Mouse (Mus musculus): ENCODE measurements around the gene Vti1a. TPM values are rescaled to one million over a fixed set of nuclear protein-coding genes. Genes with fewer than 3 reads are reported as not detected.

Gene Vti1a
- polyA plus RNA-seq, 1 experiment from 2014 or later, result 29.4 TPM

DNA sequence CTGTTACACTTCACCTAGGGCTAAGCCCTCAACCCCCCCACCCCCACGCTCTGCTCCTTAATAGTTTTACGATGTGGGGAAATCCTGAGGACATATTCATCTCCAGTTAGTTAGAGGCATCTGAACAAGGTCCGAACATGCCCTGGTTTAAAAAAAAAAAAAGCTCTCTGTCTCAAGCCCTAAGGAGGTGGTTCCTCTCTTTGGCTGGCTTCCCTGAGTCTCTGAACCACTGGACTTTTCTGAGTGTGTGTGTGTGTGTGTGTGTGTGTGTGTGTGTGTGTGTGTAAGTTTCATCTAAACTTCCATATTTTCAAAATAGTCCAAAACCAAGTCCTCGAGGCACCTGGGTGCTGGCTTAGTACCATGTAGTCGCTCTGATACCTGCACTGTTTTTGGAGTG lies 192.9 kb downstream of the Vti1a start:
- Histone ChIP-seq H3K4me1 (no peaks in the 10 kb centered on the region), H3K4me2 (replicated peaks) (no peak overlapping the region), H3K4me3 (no peak overlapping the region), H3K27me3 (replicated peaks) (no peaks in the 10 kb centered on the region), H3K27ac (no peak overlapping the region), H3K36me3 (no peaks in the 10 kb centered on the region), H3K9me3 (no peaks in the 10 kb centered on the region), H3K9ac (no peak overlapping the region)
- no peak for ATAC-seq (ENCODE audit: low FRiP score, low read depth)
- WGBS, result 77% methylated on average over 5 of the region's 5 CpGs

DNA sequence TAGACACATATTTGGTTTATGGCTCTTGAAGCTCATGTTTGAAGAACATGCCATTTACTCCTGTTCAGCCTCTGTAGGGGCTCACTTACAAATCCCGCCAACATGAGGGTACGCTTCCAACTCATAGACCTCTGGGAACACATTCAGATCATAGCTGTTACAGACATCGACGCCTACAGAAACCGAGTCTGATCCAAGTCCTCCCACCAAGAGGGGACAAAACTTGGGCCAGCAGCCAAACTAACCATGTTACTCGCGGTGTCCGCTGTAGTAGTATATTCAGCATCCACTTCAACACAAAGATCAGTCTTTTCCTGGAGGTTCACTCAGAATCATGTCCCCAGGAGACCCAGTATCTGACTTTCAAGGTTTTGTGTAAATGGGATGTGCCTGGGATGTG lies 193.5 kb downstream of the Vti1a start:
- Histone ChIP-seq H3K9ac (no peak overlapping the region), H3K4me1 (no peaks in the 10 kb centered on the region), H3K4me3 (no peak overlapping the region), H3K9me3 (no peaks in the 10 kb centered on the region), H3K27me3 (replicated peaks) (no peaks in the 10 kb centered on the region), H3K4me2 (replicated peaks) (no peak overlapping the region), H3K36me3 (no peaks in the 10 kb centered on the region), H3K27ac (no peak overlapping the region)
- ATAC-seq (ENCODE audit: low FRiP score, low read depth), result no peak
- WGBS, result 96% methylated on average over 8 of the region's 8 CpGs

DNA sequence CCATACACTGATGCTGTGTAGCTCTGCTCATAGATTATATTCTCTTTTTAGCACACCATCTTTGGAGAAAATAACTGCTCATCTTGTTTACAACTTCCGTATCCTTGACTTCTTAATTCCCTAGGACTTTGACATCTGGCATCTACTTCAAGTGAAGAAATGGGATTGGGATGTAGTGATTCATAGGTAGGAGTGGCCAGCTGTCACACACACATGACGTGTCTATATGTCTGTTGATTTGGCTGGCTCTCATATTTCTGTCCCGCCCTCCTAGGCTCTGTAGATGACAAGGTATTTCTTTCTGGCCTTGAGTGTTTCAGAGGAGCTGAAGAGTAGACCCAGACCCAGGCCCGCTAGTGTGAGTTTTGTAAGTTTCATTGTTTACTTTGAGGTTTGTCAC lies 197.8 kb downstream of the Vti1a start:
- H3K9me3 ChIP-seq, result no peaks in the 10 kb centered on the region
- no peak overlapping the region for H3K27ac ChIP-seq
- no peak for ATAC-seq (ENCODE audit: low FRiP score, low read depth)
- H3K36me3 ChIP-seq, result no peaks in the 10 kb centered on the region
- H3K9ac ChIP-seq, result no peak overlapping the region
- 88% methylated on average over 4 of the region's 4 CpGs for WGBS
- no peaks in the 10 kb centered on the region for H3K4me1 ChIP-seq
- H3K4me3 ChIP-seq, result no peak overlapping the region
- no peak overlapping the region for H3K4me2 ChIP-seq (replicated peaks)
- no peaks in the 10 kb centered on the region for H3K27me3 ChIP-seq (replicated peaks)

DNA sequence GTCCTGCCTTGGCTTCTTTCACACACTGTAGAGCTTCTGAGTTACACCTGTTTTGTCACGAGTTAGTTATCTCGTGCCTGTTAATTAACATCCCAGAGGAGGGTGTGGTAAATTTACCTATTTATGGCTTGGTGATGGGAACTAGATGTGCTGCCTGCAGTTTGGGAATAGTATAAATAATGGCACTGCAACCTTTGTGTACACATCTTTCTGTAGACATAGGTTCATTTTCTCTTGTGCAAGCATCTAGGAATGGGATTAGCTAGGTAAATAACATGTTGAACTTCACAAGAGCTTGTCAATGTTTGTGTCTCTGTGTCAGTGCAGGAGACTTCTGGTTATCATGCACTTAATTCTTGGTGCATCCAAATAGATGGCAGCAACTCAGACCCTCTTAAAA lies 204.1 kb downstream of the Vti1a start:
- no peaks in the 10 kb centered on the region for H3K36me3 ChIP-seq
- WGBS, result 66% methylated on average over 2 of the region's 2 CpGs
- no peak overlapping the region for H3K9ac ChIP-seq
- no peak overlapping the region for H3K27ac ChIP-seq
- H3K4me1 ChIP-seq, result no peaks in the 10 kb centered on the region
- H3K4me2 ChIP-seq (replicated peaks), result no peak overlapping the region
- no peaks in the 10 kb centered on the region for H3K27me3 ChIP-seq (replicated peaks)
- H3K9me3 ChIP-seq, result no peaks in the 10 kb centered on the region
- ATAC-seq (ENCODE audit: low FRiP score, low read depth), result no peak
- H3K4me3 ChIP-seq, result no peak overlapping the region

DNA sequence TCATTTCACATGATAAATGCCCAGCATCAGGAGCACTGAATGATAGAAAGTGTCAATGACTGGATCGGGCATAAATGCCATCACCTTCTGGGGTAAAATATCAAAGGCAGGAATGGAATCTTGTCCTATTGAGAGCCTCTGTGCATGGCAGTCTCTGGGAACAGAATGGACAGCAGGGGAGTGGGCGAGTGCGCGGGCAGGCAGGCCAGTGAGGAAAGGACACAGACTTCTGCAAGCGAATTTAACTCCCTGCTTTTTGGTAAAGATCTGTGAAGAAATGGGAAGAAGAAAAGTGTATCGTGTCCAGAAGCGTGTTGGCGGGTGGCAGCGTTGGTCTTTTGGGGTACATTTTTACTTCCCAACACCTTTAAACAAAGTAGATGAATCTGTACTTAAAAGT lies 207.2 kb downstream of the Vti1a start:
- 88% methylated on average over 9 of the region's 9 CpGs for WGBS
- no peaks in the 10 kb centered on the region for H3K4me1 ChIP-seq

DNA sequence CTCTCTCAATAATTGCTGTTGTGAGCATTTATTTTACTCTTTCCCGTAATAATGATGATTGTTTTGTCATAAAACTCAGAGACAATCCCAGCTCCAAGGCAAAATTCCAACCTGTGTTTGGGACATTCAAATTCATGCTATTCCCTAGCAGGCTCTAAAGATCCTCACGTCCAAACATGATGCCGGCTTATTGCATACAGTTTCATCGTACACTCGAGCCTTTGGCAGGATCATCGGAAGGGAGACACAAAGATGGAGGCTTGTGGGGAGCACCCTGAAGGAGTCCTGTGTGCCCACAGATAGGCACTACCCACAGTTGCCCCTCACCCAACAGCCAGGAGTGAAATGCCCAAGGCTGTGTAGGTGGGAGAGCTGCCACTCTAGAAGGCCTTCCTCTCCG lies 208.3 kb downstream of the Vti1a start:
- ATAC-seq (ENCODE audit: low FRiP score, low read depth), result no peak
- WGBS, result 92% methylated on average over 7 of the region's 7 CpGs
- H3K27me3 ChIP-seq (replicated peaks), result no peaks in the 10 kb centered on the region
- H3K4me1 ChIP-seq, result no peaks in the 10 kb centered on the region
- H3K4me3 ChIP-seq, result no peak overlapping the region
- no peak overlapping the region for H3K27ac ChIP-seq
- H3K9ac ChIP-seq, result no peak overlapping the region
- no peak overlapping the region for H3K4me2 ChIP-seq (replicated peaks)
- H3K9me3 ChIP-seq, result no peaks in the 10 kb centered on the region
- H3K36me3 ChIP-seq, result no peaks in the 10 kb centered on the region

More for the DNA sequence above, 207.2 kb downstream of the Vti1a start:
- H3K27ac ChIP-seq, result no peak overlapping the region
- no peak overlapping the region for H3K4me2 ChIP-seq (replicated peaks)
- no peak overlapping the region for H3K9ac ChIP-seq
- ATAC-seq (ENCODE audit: low FRiP score, low read depth), result no peak
- H3K27me3 ChIP-seq (replicated peaks), result no peaks in the 10 kb centered on the region
- no peaks in the 10 kb centered on the region for H3K9me3 ChIP-seq
- H3K4me3 ChIP-seq, result no peak overlapping the region
- no peaks in the 10 kb centered on the region for H3K36me3 ChIP-seq

DNA sequence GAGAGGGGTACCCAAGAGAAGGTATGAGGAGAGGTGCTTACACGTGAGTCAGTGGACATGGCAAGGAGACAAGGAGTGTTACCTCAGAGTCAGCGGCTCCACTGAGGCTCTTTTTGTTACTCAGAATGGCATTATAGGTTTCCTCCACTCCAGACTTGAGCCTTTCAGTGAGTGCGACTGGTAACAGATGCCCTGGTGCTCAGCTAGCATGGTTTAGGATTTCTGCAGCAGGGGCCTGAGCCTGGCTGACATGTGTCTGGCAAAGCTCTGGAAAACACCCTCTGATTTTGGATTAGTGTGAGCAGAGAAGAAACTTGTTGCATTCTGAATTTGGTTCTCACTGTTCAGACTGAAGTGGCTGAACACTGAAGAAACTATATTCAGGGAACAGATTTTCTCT lies 209.0 kb downstream of the Vti1a start:
- WGBS, result 79% methylated on average over 3 of the region's 3 CpGs
- no peak overlapping the region for H3K9ac ChIP-seq

DNA sequence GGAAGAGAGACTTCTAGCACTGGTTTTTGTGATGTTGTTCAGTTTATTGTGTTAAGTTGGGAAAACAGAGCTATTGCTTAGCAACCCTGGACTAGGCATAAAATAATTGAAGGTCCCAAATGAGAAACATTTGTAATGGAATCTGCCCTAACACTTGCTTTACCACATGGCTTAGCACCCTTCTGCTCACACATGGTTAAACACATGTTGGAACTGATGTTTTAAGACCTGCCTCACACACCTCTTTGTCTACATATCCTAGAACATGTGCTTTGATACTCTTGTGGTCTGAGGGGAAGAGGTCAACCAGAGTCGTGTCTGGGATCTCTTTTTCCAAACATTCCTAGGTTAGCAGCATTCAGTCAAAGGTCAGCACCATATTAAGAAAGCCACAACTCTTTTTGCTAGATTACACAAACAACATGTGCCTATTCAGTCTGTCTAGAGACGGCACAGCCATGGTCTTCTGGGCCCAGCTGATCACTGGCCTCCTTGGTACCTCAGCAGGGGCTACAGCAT lies 210.7 kb downstream of the Vti1a start:
- Histone ChIP-seq H3K4me2 (replicated peaks) (no peak overlapping the region), H3K9ac (no peak overlapping the region), H3K27me3 (replicated peaks) (no peaks in the 10 kb centered on the region), H3K4me3 (no peak overlapping the region), H3K4me1 (no peaks in the 10 kb centered on the region), H3K9me3 (no peaks in the 10 kb centered on the region), H3K36me3 (no peaks in the 10 kb centered on the region), H3K27ac (no peak overlapping the region)
- 55% methylated on average over 2 of the region's 2 CpGs for WGBS
- ATAC-seq (ENCODE audit: low FRiP score, low read depth), result no peak

More for the DNA sequence above, 209.0 kb downstream of the Vti1a start:
- ATAC-seq (ENCODE audit: low FRiP score, low read depth), result no peak
- H3K4me2 ChIP-seq (replicated peaks), result no peak overlapping the region
- H3K36me3 ChIP-seq, result no peaks in the 10 kb centered on the region
- no peak overlapping the region for H3K4me3 ChIP-seq
- H3K4me1 ChIP-seq, result no peaks in the 10 kb centered on the region
- H3K9me3 ChIP-seq, result no peaks in the 10 kb centered on the region
- no peaks in the 10 kb centered on the region for H3K27me3 ChIP-seq (replicated peaks)
- H3K27ac ChIP-seq, result no peak overlapping the region

DNA sequence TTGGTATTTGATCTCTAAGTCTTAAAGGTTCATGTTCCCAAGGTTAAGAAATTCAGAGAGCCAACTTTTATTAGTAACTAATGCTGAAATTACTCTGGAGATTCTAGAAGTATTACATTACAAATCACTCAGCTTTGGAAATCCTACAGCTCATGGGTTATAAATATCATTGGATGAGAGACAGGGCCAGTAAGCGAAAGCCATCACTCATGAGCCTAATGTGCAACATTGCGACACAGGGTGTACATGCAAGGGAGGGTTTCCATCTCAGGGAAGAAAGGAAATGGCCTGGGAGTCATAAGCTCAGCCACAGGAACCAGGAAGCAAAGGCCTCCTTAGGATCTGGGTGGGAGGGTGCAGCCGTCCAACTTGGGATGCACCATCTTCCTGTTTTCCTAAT lies 213.9 kb downstream of the Vti1a start:
- H3K27ac ChIP-seq, result no peak overlapping the region
- WGBS, result 85% methylated on average over 3 of the region's 3 CpGs
- H3K4me1 ChIP-seq, result no peaks in the 10 kb centered on the region
- no peaks in the 10 kb centered on the region for H3K36me3 ChIP-seq
- no peak overlapping the region for H3K4me3 ChIP-seq
- H3K9ac ChIP-seq, result no peak overlapping the region
- no peaks in the 10 kb centered on the region for H3K9me3 ChIP-seq
- ATAC-seq (ENCODE audit: low FRiP score, low read depth), result no peak
- no peaks in the 10 kb centered on the region for H3K27me3 ChIP-seq (replicated peaks)
- H3K4me2 ChIP-seq (replicated peaks), result no peak overlapping the region

DNA sequence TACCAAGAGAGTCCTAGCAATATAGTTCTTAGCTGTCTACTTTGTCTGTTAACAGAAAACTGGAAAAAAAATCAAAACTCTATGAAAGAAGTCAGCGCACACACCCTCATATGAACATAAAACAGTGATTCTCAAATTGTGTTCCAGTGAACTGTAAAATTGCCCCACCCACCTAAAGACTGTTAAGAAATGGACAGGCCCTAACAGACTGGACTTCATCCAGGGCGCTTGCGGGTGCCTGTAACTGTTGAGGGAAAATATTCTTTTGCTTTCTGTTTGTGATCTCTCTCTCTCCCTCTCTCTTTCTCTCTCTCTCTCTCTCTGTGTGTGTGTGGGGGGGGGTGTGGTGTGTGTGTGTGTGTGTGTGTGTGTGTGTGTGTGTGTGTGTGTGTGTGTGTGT lies 216.6 kb downstream of the Vti1a start:
- Histone ChIP-seq H3K4me2 (replicated peaks) (no peak overlapping the region), H3K27ac (no peak overlapping the region), H3K4me3 (no peak overlapping the region), H3K36me3 (no peaks in the 10 kb centered on the region), H3K4me1 (no peaks in the 10 kb centered on the region), H3K27me3 (replicated peaks) (no peaks in the 10 kb centered on the region), H3K9me3 (no peaks in the 10 kb centered on the region), H3K9ac (no peak overlapping the region)
- 93% methylated on average over 3 of the region's 3 CpGs for WGBS
- ATAC-seq (ENCODE audit: low FRiP score, low read depth), result no peak

DNA sequence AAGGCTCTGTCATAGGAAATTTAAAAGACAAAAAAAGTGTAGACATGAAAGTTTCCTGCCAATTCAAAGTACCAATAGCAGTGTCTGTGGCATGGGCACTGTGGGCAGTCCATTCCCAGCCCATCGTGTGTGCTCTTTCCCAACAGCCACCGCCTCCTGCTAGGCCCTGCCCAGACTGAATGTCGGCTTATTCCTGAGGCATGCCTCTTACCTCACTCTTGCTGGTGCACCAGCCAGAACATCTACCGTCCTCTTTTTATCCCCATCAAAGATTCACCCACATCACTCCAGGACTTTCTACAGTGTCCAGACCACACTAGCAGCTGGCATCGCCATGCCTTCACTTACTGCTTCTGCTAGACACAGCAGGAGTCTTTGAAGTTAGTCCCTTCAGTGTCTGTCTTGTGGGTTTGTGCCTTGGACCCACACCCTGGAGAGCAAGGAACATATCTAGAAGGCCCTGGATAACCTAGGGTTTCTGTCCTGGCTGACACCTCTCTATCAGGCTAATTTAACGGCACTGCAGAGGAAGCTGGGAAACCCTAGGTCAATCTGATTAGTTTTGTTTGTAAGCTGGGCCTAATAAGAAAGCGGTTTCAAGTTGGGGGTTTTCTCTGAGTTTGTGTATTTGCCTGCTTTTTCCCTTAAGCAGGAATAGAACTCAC lies 220.3 kb downstream of the Vti1a start:
- H3K9ac ChIP-seq, result no peak overlapping the region
- H3K27me3 ChIP-seq (replicated peaks), result no peaks in the 10 kb centered on the region
- H3K4me2 ChIP-seq (replicated peaks), result no peak overlapping the region
- H3K4me3 ChIP-seq, result no peak overlapping the region
- H3K9me3 ChIP-seq, result no peaks in the 10 kb centered on the region
- H3K27ac ChIP-seq, result no peak overlapping the region
- ATAC-seq (ENCODE audit: low FRiP score, low read depth), result no peak
- no peaks in the 10 kb centered on the region for H3K4me1 ChIP-seq
- no peaks in the 10 kb centered on the region for H3K36me3 ChIP-seq
- 90% methylated on average over 7 of the region's 7 CpGs for WGBS

DNA sequence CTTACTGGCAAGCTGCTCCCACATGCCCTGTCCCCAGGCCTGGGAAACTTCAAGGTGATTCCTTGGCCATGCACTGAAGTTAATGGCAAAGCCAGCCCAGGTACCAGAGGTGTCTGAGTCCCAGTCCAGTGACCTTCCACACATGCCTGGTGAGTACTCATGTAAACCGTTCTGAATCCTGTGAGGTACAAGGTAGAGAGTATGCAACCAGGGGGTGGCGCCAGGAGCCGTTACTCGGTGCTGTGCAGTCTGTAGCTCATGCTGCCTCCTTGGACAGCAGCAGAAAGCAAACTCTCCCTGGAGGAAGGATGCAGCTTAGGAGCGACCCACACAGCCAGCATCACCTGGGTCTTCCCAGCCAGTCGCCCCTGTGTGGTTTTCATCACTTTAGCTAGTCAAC lies 221.6 kb downstream of the Vti1a start:
- no peak overlapping the region for H3K4me2 ChIP-seq (replicated peaks)
- H3K4me3 ChIP-seq, result no peak overlapping the region
- WGBS, result 32% methylated on average over 6 of the region's 6 CpGs
- H3K9ac ChIP-seq, result no peak overlapping the region
- H3K27me3 ChIP-seq (replicated peaks), result no peaks in the 10 kb centered on the region
- H3K4me1 ChIP-seq, result peaks cover 3% of the 10 kb centered on the region; the same call in 1 of the 2 replicates
- no peak overlapping the region for H3K27ac ChIP-seq
- no peaks in the 10 kb centered on the region for H3K9me3 ChIP-seq
- ATAC-seq (ENCODE audit: low FRiP score, low read depth), result no peak
- no peaks in the 10 kb centered on the region for H3K36me3 ChIP-seq

DNA sequence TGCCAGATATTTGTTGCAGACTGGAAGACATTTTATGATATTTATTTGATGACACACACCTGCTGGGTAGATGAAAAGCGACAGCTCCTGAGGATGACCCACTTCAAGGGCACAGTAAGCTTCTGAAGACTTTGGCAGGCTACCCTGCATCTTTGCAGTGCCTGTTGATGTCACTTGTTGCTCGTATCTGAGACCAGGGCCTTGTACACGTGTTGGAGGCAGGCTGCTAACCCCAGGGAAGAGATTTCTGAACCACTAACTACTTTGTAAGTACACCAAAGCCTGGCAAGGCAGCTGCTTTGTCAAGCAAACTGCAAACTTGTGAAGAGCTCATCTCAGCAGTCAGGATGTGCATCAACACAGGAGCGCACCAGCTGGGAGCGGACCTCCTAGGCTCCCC lies 225.5 kb downstream of the Vti1a start:
- H3K4me3 ChIP-seq, result no peak overlapping the region
- no peaks in the 10 kb centered on the region for H3K36me3 ChIP-seq
- H3K9ac ChIP-seq, result no peak overlapping the region
- 85% methylated on average over 5 of the region's 5 CpGs for WGBS
- H3K27ac ChIP-seq, result no peak overlapping the region
- no peak overlapping the region for H3K4me2 ChIP-seq (replicated peaks)
- ATAC-seq (ENCODE audit: low FRiP score, low read depth), result no peak
- peaks cover 11% of the 10 kb centered on the region for H3K4me1 ChIP-seq
- H3K27me3 ChIP-seq (replicated peaks), result no peaks in the 10 kb centered on the region
- no peaks in the 10 kb centered on the region for H3K9me3 ChIP-seq
